Mouse (Mus musculus): ENCODE measurements around the gene Med11.

DNA sequence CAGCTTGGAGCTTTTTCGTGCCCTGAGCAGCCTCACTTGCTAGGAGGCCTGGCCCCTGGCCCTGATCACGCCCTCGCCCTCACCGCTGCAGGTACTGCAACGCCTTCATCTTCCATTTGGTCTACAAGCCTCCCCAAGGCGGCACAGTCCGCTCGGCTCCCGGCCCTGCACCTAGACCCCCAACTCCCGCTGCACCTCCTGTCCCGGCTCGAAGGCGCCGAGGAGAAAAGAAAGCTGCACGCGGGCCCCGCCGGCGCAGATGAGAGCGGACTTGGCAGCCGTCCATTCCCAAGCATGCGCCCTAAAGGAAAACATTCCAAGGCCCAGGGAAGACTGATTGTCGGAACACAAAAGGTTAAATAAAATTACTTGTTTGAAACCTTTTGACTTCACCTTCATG lies 14.1 kb downstream of the Med11 start:
- TF ChIP-seq CTCF (IDR thresholded peaks at IDR 0.05; ENCODE audit: low read depth, low read length) (no peak), GATA1 (IDR thresholded peaks at IDR 0.05; ENCODE audit: borderline replicate concordance, low read length) (no peak)
